Mouse (Mus musculus) spleen, embryonic (tissue): ENCODE measurements around the gene Olfr782.
"Not testable (repeated sequence)": the region's sequence is repeated elsewhere in the genome, so short reads cannot be mapped to it uniquely, and the experiment has no call there.

ENCODE experiments used
- CTCF ChIA-PET: fragments of 350-600 bp; sonication (Branson Sonifier 250); formaldehyde crosslinking; loops from one replicate; lab custom pipeline; 2022; lab: Charles Lee

Olfr782 gene

DNA sequence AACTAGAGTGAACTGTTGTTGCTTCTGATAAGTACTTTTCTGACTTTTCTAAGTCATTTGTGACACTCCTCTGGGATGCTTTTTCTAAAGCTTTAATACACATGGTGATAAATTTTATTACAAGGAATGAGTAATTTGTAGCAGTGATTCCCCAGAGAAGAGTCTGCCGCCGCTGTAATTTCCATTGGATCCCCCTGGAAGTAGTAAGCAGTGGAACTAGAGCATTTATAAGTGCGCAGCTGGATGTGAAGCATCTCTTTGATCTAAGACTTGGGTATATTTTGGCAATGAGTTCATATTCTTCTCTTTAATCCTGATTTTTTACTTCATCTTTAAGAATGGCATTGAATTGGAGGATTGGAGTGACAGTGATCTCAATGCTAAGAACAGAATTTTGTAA, at the start of gene Olfr782:
Gene Olfr782 (plus strand): TSS at position 301 of the 400 bp plus-strand sequence.
- CTCF ChIA-PET: no interaction called here

DNA sequence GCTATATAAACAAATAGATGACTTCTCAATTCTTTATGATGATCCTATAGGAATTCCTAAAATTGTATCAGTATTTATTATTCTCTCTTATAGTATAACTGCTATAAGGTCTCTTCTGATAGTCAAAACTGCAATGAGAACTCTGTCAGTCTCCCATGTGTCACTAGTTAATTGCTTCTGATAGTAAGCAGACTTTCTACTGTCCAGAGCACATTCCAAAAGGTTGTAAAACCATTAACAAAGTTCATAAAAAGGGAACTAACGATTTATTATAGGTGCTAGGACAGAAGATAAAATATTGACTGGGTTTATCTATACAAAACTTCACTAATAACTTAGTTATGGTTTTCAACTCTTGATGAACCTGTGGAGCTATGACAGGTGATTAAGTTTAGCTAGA, 35.7 kb upstream of the Olfr782 start:
- CTCF ChIA-PET: not testable (repeated sequence)

DNA sequence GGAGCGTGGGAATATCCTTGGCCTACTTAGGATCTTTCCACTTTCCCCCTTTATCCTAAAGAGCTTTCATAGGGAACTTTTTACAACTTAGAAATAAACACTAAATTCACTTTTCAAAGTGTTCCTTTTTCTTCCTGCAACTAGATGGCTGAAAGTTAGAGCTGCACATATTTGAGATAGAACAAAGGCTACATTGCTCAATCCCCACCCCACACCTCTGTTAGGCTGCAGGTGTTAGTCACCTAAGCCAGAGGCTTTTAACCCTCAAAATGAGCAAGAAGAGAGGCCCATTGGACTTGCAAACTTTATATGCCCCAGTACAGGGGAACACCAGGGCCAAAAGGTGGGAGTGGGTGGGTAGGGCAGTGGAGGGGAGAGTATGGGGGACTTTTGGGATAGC, 35.1 kb upstream of the Olfr782 start:
- CTCF ChIA-PET: not testable (repeated sequence)

DNA sequence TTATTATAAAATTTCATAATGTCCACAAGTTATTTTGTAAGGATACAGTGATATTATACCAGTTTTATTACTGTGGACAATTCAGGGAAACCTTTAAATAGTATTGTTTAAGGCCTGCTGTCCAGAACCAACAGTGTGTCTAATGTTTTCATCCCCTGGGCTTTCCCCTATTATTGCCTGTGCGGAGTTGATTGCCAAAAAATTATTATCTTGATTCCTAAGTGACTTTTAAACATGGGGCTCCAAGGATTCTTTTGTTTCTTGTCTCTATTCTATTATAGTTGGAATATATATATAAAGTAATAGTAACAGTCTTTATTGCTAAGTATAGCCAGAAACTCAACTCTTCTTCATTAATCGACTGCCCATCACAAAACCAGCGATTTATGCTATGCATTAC, 30.8 kb upstream of the Olfr782 start, which contains the start of gene Olfr780:
Gene Olfr780 (plus strand): TSS at position 301 of the 400 bp plus-strand sequence.
- CTCF ChIA-PET: no interaction called here

DNA sequence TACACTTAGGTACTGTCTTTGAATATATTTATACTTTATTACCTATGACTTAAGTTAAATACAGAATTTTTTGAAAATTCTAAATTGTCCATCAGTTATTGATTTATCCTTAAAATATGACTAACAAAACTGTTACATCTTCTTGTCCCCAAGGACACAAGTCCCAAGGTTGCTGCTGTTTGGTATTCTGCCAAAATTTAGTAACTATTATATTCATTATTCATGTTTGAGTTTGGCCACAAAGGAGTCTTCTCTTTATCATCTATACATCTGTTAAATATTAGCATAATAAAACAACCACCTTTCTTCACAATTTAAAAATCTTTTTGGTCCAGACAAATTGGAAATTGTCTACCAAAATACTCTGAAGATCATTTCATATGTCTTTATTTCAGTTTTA, 20.1 kb upstream of the Olfr782 start, which contains the start of gene Olfr781:
Gene Olfr781 (plus strand): TSS at position 301 of the 400 bp plus-strand sequence.
- CTCF ChIA-PET: interaction anchor here (0.7 kb wide), 1 partner anchor 168 kb away, joined by 4 read pairs; no protein-coding TSS in a partner anchor

DNA sequence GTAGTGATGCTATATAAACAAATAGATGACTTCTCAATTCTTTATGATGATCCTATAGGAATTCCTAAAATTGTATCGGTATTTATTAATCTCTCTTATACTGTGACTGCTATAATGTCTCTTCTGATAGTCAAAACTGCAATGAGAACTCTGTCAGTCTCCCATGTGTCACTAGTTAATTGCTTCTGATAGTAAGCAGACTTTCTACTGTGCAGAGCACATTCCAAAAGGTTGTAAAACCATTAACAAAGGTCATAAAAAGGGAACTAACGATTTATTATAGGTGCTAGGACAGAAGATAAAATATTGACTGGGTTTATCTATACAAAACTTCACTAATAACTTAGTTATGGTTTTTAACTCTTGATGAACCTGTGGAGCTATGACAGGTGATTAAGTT, 3.8 kb downstream of the Olfr782 start:
- CTCF ChIA-PET: not testable (repeated sequence)

DNA sequence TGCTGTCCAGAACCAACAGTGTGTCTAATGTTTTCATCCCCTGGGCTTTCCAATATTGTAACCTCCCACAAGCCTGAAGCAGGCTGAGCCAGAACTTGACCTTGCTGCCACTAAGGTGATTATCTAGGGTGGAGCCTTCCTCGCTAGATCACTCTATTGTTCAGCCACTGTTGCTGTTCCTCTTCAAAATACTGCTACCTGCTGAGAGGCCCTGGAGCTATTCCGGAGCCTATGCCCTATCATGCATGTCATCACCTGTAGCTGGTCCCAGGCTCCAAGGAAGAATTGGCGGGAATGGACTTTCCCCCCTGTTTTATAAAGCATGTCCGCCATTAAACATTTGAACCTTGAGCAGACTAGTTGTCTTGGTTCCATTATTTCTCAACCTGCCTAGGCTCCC, 7.8 kb downstream of the Olfr782 start:
- CTCF ChIA-PET: not testable (repeated sequence)

DNA sequence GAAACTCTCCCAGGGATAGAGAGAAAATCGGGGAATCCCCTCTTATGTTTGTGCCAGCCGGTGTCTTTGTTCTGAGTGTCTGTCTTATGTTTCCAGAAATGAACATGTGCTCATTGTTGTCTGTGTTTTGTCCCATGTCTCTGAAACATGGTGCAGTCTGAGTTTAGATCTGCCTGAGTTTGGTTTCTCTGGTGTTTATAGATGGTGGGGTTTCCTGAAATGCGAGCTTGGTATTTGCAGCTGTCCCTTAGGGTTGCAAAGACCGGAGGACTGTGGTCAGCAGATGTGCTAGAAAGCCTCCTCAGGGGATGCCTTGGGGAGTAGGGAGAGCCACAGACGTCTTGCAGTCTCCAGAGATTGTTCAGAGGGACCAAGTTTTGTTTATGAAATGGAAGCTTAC, 8.7 kb downstream of the Olfr782 start:
- CTCF ChIA-PET: no interaction called here

DNA sequence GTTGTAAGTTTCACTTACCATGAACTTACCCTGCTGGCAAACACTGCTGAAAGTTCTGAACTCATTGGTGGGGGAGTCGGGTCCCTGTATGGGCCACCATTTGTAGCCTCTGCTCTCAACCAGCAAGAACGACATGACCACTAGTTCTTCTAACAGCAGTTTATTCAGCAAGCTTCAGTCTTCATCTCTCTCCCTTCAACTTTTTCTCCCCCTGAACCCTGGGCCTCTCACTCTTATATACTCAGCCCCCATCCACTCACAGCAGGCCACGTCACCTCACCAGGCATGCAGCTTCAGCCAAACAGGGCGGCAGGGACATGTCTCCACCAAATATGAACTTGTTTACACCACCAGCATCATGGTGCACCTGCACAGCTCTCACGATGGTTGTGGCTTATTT, 25.4 kb downstream of the Olfr782 start:
- CTCF ChIA-PET: not testable (repeated sequence)

DNA sequence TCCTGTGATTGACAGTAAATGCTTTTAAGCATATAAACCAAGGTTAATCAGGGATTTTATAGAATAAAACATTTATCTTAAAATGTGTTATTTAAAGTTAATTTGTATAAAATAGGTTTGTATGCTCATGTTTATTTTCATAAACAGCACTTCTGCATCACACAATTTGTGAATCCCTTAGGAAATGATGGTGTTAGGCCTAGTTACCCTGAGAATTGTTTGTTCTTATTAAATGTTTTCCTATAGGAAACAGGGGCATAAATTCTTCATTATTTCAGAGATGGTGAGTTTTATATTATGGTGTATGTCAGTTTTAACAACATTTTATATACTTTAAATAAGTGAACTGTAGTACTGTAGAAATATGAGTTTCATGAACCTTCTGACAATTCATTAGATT, 35.1 kb downstream of the Olfr782 start, which contains the start of gene Olfr784:
Gene Olfr784 (plus strand): TSS at position 301 of the 400 bp plus-strand sequence.
- CTCF ChIA-PET: no interaction called here

DNA sequence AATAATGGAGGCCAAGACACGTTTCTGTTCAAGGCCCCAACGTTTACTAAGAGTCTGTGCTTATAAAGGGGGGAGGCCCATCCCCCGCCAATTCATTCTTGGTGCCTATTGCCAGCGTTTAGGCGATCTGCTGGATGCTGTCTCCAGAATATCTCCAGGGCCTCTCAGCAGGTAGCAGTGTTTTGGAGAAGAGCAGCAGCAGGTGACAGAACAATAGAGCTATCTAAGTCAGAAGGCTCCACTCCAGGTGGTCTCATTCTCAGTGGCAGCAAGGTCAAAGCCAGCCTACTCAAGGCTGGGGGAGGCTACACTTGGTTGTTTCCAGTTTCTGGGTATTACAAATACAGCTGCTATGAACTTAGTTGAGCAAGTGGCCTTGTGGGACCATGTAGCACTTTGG, 52.2 kb downstream of the Olfr782 start:
- CTCF ChIA-PET: no interaction called here
